Comparison of ENCODE assay signal across 26 mouse cellular contexts in genomic region chr10:23562273-23562885, GRCm38 (mm10).
DNase-seq lines count a peak whose midpoint lies in the region; ATAC-seq lines count a peak whose summit lies in the region.
"Had no signal": no experiment of that assay in that cellular context is flagged by ENCODE, and none has a peak within 500 bp of the region (broad histone marks: within the 10 kb centered on the region; RNA-seq: fewer than 3 reads in every experiment).

No protein-coding gene starts in this region.

- H3K27ac ChIP-seq in embryonic facial prominence, embryonic 12.5 days = no peak overlapping the region
- no peak overlapping the region for H3K27ac ChIP-seq in embryonic facial prominence, embryonic 15.5 days (replicated peaks)
- H3K27ac ChIP-seq: embryonic facial prominence, embryonic 13.5 days; forebrain, embryonic 10.5 days; forebrain, embryonic 12.5 days had no signal

- ATAC-seq in embryonic facial prominence, embryonic 12.5 days (ENCODE audit: insufficient number of reproducible peaks, insufficient read depth, low FRiP score, low TSS enrichment) = peak; percentile 77; the same call in 1 of the 2 replicates
- ATAC-seq in embryonic facial prominence, embryonic 15.5 days (ENCODE audit: insufficient number of reproducible peaks, low FRiP score, low TSS enrichment, low read depth) = peak; percentile 47; the same call in 1 of the 2 replicates
- ATAC-seq: activated CD4-positive, CD25-positive, alpha-beta regulatory T cell, adult 4 months; CD4-positive, CD25-positive, alpha-beta regulatory T cell, adult 4 months; forebrain, embryonic 14.5 days; forebrain, embryonic 16.5 days; Patski had no signal

- H3K9me3 ChIP-seq in embryonic facial prominence, embryonic 12.5 days = no peaks in the 10 kb centered on the region
- H3K9me3 ChIP-seq in embryonic facial prominence, embryonic 15.5 days (replicated peaks) = no peaks in the 10 kb centered on the region
- H3K9me3 ChIP-seq: embryonic facial prominence, embryonic 13.5 days; forebrain, embryonic 10.5 days; forebrain, embryonic 12.5 days; G1E had no signal

- H3K9ac ChIP-seq in embryonic facial prominence, embryonic 12.5 days = no peak overlapping the region
- H3K9ac ChIP-seq in embryonic facial prominence, embryonic 15.5 days = no peak overlapping the region
- H3K9ac ChIP-seq: embryonic facial prominence, embryonic 13.5 days; forebrain, embryonic 12.5 days had no signal

- 51% methylated on average over 5 of the region's 5 CpGs for WGBS in embryonic facial prominence, embryonic 12.5 days
- 42% methylated on average over 5 of the region's 5 CpGs for WGBS in embryonic facial prominence, embryonic 15.5 days

- H3K36me3 ChIP-seq in embryonic facial prominence, embryonic 12.5 days = no peaks in the 10 kb centered on the region
- H3K36me3 ChIP-seq in embryonic facial prominence, embryonic 15.5 days = no peaks in the 10 kb centered on the region
- H3K36me3 ChIP-seq: embryonic facial prominence, embryonic 13.5 days; forebrain, embryonic 10.5 days; forebrain, embryonic 12.5 days; G1E had no signal

- H3K27me3 ChIP-seq in embryonic facial prominence, embryonic 12.5 days = no peaks in the 10 kb centered on the region
- H3K27me3 ChIP-seq in embryonic facial prominence, embryonic 15.5 days = no peaks in the 10 kb centered on the region
- H3K27me3 ChIP-seq: CH12.LX; embryonic facial prominence, embryonic 13.5 days; forebrain, embryonic 12.5 days; Patski had no signal

- peak; percentile 23 for DNase-seq in embryo, embryonic 11 days
- DNase-seq in embryo, embryonic 10 days (ENCODE audit: low spot score) = no peak
- DNase-seq in frontal cortex, postnatal 25 days (ENCODE audit: low spot score in 2 of 2) = no peak
- DNase-seq in cerebellum, postnatal 14 days = no peak
- DNase-seq in adrenal gland, postnatal 14 days = no peak
- DNase-seq: adrenal gland, adult 8-10 months; adrenal gland, postnatal 25 days; B cell, adult 2 months; cerebellum, adult 11 months; cerebellum, adult 18-20 months; cerebellum, adult 8-10 months; cerebellum, adult 9-11 months; cerebellum, postnatal 25 days had no signal

- no peaks in the 10 kb centered on the region for H3K4me1 ChIP-seq in embryonic facial prominence, embryonic 12.5 days
- H3K4me1 ChIP-seq in embryonic facial prominence, embryonic 15.5 days = no peaks in the 10 kb centered on the region
- H3K4me1 ChIP-seq: forebrain, embryonic 10.5 days; forebrain, embryonic 12.5 days had no signal

- no peak overlapping the region for H3K4me3 ChIP-seq in embryonic facial prominence, embryonic 12.5 days
- H3K4me3 ChIP-seq in embryonic facial prominence, embryonic 15.5 days (replicated peaks) = no peak overlapping the region
- H3K4me3 ChIP-seq: embryonic facial prominence, embryonic 13.5 days; erythroblast, embryonic 14.5 days; forebrain, embryonic 10.5 days; forebrain, embryonic 12.5 days had no signal

- H3K4me2 ChIP-seq in embryonic facial prominence, embryonic 12.5 days (replicated peaks) = no peak overlapping the region
- H3K4me2 ChIP-seq in embryonic facial prominence, embryonic 15.5 days (replicated peaks) = no peak overlapping the region
- H3K4me2 ChIP-seq: embryonic facial prominence, embryonic 13.5 days; forebrain, embryonic 12.5 days had no signal
